Mouse (Mus musculus) lung, postnatal 0 days (tissue): ENCODE results near the gene Gm42372. TPM values are rescaled to one million over a fixed set of nuclear protein-coding genes. Genes with fewer than 3 reads are reported as not detected.
A peak's percentile ranks its signal among the peaks of the same experiment; 100 is the strongest.

Experiments used
- ATAC-seq: fragments of 200-750 bp; cut with Nextera tagmentation; 2 replicates; pipeline ENCODE4 v1.8.0; 2017; ENCODE audit warnings: moderate library complexity
- DNase-seq: peaks from one replicate; pipeline ENCODE4 v3.0.0-alpha.2; 2016; ENCODE audit warnings: low spot score
- H3K27ac ChIP-seq: fragments of 300-500 bp; sonication (generic); 2 replicates; pipeline ENCODE4 v1.5.1; 2014; ENCODE audit warnings: antibody characterized with exemption, mild to moderate bottlenecking, low read length, mixed read lengths
- H3K27me3 ChIP-seq: fragments of 300-500 bp; sonication (generic); replicated peaks from 2 replicates; pipeline ENCODE4 v1.6.1; 2014; ENCODE audit warnings: low read length, mixed read lengths; ENCODE audit not compliant: insufficient read depth
- H3K36me3 ChIP-seq: fragments of 300-500 bp; sonication (generic); 2 replicates; pipeline ENCODE4 v1.6.1; 2014; ENCODE audit warnings: low read length, mixed read lengths; ENCODE audit not compliant: insufficient read depth
- H3K4me1 ChIP-seq: fragments of 300-500 bp; sonication (generic); 2 replicates; pipeline ENCODE4 v1.6.1; 2014; ENCODE audit warnings: antibody characterized with exemption, low read depth, low read length, mixed read lengths; ENCODE audit not compliant: insufficient read depth
- H3K4me2 ChIP-seq: fragments of 300-500 bp; sonication (generic); replicated peaks from 2 replicates; pipeline ENCODE4 v1.6.1; 2014; ENCODE audit warnings: low read depth, mild to moderate bottlenecking, low read length, moderate library complexity, mixed read lengths
- H3K4me3 ChIP-seq: fragments of 300-500 bp; sonication (generic); 2 replicates; pipeline ENCODE4 v1.5.1; 2014; ENCODE audit warnings: low read depth, low read length
- H3K9ac ChIP-seq: fragments of 300-500 bp; sonication (generic); replicated peaks from 2 replicates; pipeline ENCODE4 v1.6.1; 2014; ENCODE audit warnings: low read depth, mild to moderate bottlenecking
- H3K9me3 ChIP-seq: fragments of 300-500 bp; sonication (generic); 2 replicates; pipeline ENCODE4 v1.6.1; 2016; ENCODE audit warnings: low read length, mixed read lengths
- CTCF ChIP-seq: IDR thresholded peaks from 2 replicates; pipeline ENCODE4 v1.5.1; 2016; ENCODE audit warnings: antibody characterized with exemption, mild to moderate bottlenecking
- EP300 ChIP-seq: IDR thresholded peaks from 2 replicates; pipeline ENCODE4 v1.6.1; 2016; ENCODE audit warnings: antibody characterized with exemption, mild to moderate bottlenecking, control low read depth
- WGBS: fragments of 180-500 bp; shearing (Covaris S2); extraction: QIAGEN DNeasy Blood & Tissue Kit; methylation state at CpG from one replicate; pipeline ENCODE4 v1.1.7; 2014; 5-methylcytosine and 5-hydroxymethylcytosine counted together
- polyA plus RNA-seq: library from polyadenylated mRNA; unstranded; fragments of >200 nt; fragmentation: Nextera tagmentation; extraction: Ambion mirVana; gene quantifications from 2 replicates; pipeline ENCODE4 v1.2.1, GENCODE M21; 2015

Gm42372 gene
- polyA plus RNA-seq, 1 experiment from 2014 or later, result 0.04 TPM

DNA sequence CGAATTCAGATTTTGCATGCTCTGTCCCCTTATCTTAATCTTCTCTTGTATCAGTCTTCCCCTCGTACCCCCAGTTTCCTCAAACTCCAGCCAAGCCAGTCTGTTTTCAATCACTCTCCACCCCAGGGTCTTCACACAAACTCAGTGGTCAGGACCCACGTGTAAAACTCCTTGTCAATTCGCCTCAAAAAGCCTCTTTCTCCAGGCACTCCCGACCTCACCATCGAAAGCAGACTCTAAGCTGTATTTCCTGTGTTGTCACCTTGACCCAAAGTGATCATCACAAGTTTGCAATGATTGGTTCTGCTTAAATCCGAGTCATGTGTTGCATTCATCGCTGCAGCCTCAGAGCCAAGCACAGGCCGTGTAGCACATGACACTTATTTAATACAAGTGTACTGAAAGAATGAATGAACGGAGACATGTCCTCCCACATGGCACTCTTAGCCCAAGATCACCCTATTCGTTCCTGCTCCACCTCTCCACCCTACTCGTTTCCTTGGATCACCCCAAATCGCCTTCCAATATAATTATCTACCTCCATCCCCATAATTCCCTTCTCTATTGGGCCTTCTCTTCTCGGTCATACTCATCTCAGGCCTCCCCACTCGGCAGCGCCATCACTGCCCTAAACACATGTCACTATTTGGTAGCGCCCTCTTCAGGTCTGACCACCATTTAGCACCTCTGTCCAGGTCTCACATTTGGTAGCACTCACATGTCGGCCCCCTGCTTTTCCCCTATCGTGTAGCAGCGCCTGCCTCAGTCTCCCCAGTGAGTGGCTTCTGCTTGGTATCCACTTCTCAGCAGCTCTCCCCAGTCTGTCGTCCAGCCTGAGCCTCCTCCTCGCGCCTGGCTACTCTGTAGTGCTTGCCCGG is 44.1 kb downstream of the Gm42372 start:
- Histone ChIP-seq H3K9me3 (no peaks in the 10 kb centered on the region), H3K27ac (peak overlapping the region; percentile 90), H3K4me1 (peaks cover 33% of the 10 kb centered on the region), H3K27me3 (no peaks in the 10 kb centered on the region), H3K4me3 (peak overlapping the region; percentile 80), H3K4me2 (peak overlapping the region; percentile 77), H3K9ac (peak overlapping the region; percentile 62), H3K36me3 (peaks cover 15% of the 10 kb centered on the region; the same call in 1 of the 2 replicates)
- DNase-seq (peak; percentile 85), ATAC-seq (peak; percentile 52)
- 3% methylated on average over 24 of the region's 24 CpGs for WGBS
- TF ChIP-seq EP300, result no peak
- peak; percentile 80 for TF ChIP-seq CTCF

DNA sequence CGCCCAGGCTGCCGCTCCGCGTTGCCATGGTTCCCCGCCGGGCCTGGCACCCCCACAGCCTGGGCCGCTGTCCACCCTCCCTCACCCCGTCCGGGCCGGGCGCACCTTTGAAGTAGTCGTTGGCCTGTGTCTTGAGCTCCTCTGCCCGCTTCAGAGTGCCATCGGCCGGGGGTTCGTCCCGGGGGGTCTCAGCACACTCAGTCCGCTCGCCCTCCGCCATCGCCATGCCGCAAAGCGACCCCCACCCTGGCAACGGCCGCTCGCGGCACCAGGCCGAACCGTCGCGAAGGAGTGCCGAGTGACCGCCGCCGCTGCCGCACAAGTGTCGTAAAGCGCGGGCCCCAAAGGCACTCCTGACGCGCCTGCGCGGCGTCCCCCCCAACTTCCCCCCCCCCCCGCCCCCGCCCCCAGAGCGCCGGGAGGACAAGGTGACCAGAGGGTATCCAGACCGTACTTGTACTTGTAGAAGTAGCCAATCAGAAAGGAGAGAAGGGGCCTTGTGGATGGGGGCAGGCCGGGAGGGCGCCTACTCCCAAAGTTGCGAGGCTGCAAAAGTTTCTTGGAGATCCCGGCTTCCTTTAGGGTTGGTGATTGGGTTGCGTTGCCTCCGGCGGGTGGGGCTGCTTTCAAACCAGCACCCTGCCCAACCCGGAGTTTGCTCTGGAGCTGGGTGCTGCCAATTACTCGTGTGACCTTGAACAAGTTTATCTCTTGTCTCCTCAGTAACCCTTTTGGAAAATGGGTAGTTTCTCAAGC is 44.9 kb downstream of the Gm42372 start, which contains the start of gene Ppp5c:
Gene Ppp5c, minus strand, starts transcription at position 337 of the 756 bp plus-strand sequence.
- DNase-seq, result peak; percentile 97
- no peaks in the 10 kb centered on the region for H3K9me3 ChIP-seq
- WGBS, result 2% methylated on average over 55 of the region's 58 CpGs

DNA sequence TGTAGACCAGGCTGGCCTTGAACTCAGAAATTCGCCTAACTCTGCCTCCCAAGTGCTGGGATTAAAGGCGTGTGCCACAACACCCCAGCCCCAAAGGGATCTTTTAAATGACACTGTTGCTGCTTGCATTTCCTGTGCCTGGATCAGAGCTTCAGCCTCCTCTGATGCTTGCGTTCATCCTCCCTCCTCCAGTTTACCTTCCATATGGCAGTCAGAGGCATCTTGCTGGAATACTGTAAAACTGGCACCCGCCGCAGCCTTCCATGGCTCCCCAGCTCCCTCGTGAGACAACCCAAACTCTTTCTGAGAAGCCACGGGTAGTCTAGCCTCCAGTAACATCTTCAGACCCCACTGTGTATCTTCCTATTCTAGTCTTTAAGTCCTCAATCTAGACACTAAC is 46.0 kb downstream of the Gm42372 start:
- TF ChIP-seq CTCF (no peak), EP300 (no peak)
- H3K27me3 ChIP-seq, result no peaks in the 10 kb centered on the region
- peaks cover 22% of the 10 kb centered on the region for H3K4me1 ChIP-seq
- no peaks in the 10 kb centered on the region for H3K9me3 ChIP-seq
- no peak overlapping the region for H3K27ac ChIP-seq
- H3K4me2 ChIP-seq, result no peak overlapping the region
- ATAC-seq, result no peak
- no peak overlapping the region for H3K4me3 ChIP-seq
- 72% methylated on average over 7 of the region's 7 CpGs for WGBS
- DNase-seq, result no peak
- no peak overlapping the region for H3K9ac ChIP-seq
- H3K36me3 ChIP-seq, result peaks cover 27% of the 10 kb centered on the region; the same call in 1 of the 2 replicates

More for the DNA sequence above, 44.9 kb downstream of the Gm42372 start, which contains the start of gene Ppp5c:
- H3K4me3 ChIP-seq, result peak within 1 kb of the TSS; percentile 80
- peaks cover 33% of the 10 kb centered on the region for H3K4me1 ChIP-seq
- peaks cover 16% of the 10 kb centered on the region; the same call in 1 of the 2 replicates for H3K36me3 ChIP-seq
- ATAC-seq, result peak; percentile 80
- no peaks in the 10 kb centered on the region for H3K27me3 ChIP-seq
- no peak for TF ChIP-seq EP300
- TF ChIP-seq CTCF, result no peak
- peak within 1 kb of the TSS; percentile 90 for H3K27ac ChIP-seq
- peak within 1 kb of the TSS; percentile 62 for H3K9ac ChIP-seq
- H3K4me2 ChIP-seq, result peak within 1 kb of the TSS; percentile 77

DNA sequence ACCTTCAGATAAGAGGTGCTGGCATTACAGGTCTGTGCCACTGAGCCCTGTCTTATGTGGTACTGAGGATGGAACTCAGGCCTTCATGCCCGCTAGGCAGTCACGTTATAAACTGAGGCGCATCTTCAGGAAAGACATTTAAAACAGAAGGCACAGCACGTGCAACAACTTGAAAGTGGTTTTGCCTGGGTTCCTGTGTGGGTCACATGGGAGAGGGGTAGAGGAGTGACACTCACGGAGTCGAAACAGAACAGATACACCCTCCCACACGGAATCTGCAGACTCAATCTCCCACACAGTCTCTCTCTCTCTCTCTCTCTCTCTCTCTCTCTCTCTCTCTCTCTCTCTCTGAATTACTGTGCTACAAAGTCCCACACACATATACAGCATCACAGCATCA is 47.4 kb downstream of the Gm42372 start:
- WGBS, result 79% methylated on average over 7 of the region's 7 CpGs
- H3K36me3 ChIP-seq, result peaks cover 40% of the 10 kb centered on the region
- no peaks in the 10 kb centered on the region for H3K27me3 ChIP-seq

More for the DNA sequence above, 47.4 kb downstream of the Gm42372 start:
- Histone ChIP-seq H3K9me3 (no peaks in the 10 kb centered on the region), H3K4me2 (no peak overlapping the region), H3K4me3 (no peak overlapping the region), H3K4me1 (peaks cover 10% of the 10 kb centered on the region), H3K9ac (no peak overlapping the region), H3K27ac (0 out of 2 replicates have a peak overlapping the region, but pooled peaks have one; percentile 10)
- TF ChIP-seq CTCF (no peak), EP300 (no peak)
- ATAC-seq (no peak), DNase-seq (no peak)

Other genes with a start within 250 kb of the Gm42372 start
- 240 and 261 TPM in 2 replicates for gene Ap2s1, start 244.7 kb upstream of the Gm42372 start, polyA plus RNA-seq
- 176 and 178 TPM in 2 replicates for gene Slc1a5, start 201.7 kb upstream of the Gm42372 start, polyA plus RNA-seq
- gene Strn4, start 167.2 kb upstream of the Gm42372 start, polyA plus RNA-seq, result 57.7 and 60.7 TPM in 2 replicates
- 22.3 and 23.5 TPM in 2 replicates for gene Fkrp, start 166.4 kb upstream of the Gm42372 start, polyA plus RNA-seq
- 26.1 and 29.0 TPM in 2 replicates for gene Prkd2, start 140.2 kb upstream of the Gm42372 start, polyA plus RNA-seq
- 4.2 and 4.3 TPM in 2 replicates for gene Dact3, start 107.8 kb upstream of the Gm42372 start, polyA plus RNA-seq
- gene Gng8, start 91.3 kb upstream of the Gm42372 start, polyA plus RNA-seq, result 5.2 and 6.6 TPM in 2 replicates
- 2.0 and 2.4 TPM in 2 replicates for gene Ptgir, start 76.6 kb upstream of the Gm42372 start, polyA plus RNA-seq
- 61.7 and 63.6 TPM in 2 replicates for gene Calm3, start 59.0 kb upstream of the Gm42372 start, polyA plus RNA-seq
- 1.9 and 2.0 TPM in 2 replicates for gene Pnmal2, start 38.4 kb upstream of the Gm42372 start, polyA plus RNA-seq
- 0.04 TPM in 1 of 2 replicates, not detected in the other for gene Pnmal1, start 23.4 kb upstream of the Gm42372 start, polyA plus RNA-seq
- gene Ccdc8, start 9.6 kb downstream of the Gm42372 start, polyA plus RNA-seq, result 7.8 and 8.0 TPM in 2 replicates
- 65.1 and 71.8 TPM in 2 replicates for gene Ppp5c, start 44.8 kb downstream of the Gm42372 start, polyA plus RNA-seq
- gene Hif3a, start 79.3 kb downstream of the Gm42372 start, polyA plus RNA-seq, result 5.3 and 8.2 TPM in 2 replicates
- gene Psg16, start 91.0 kb downstream of the Gm42372 start, polyA plus RNA-seq, result 0.18 and 0.21 TPM in 2 replicates
- gene Ceacam3, start 167.2 kb downstream of the Gm42372 start, polyA plus RNA-seq, result not detected in 2 replicates
- not detected in 2 replicates for gene Psg29, start 220.4 kb downstream of the Gm42372 start, polyA plus RNA-seq